Mouse (Mus musculus) kidney, postnatal 4 days (tissue): ENCODE measurements at regions not wholly inside any gene's neighbourhood (a gene's known extent, or its start where the extent isn't known, plus 50 kb on each side); places are given as distances from the start of the nearest gene placed in this dataset.

ENCODE experiments used
- DNase-seq, 2 experiments: peaks; one replicate each; pipeline ENCODE4 v3.0.0; 2021; ENCODE audit warnings: mixed read lengths in 2 of 2

GRCm38 (mm10) chr4:120339371-120339770 lies 52.2 kb upstream of the Foxo6 start:
- peak; percentile 3 to 19 for DNase-seq

- DNase-seq = no peak
Observed at GRCm38 (mm10) chr4:120340686-120341085, 53.5 kb upstream of the Foxo6 start.

- no peak for DNase-seq
Observed at GRCm38 (mm10) chr4:120341933-120342332, 54.8 kb upstream of the Foxo6 start.

GRCm38 (mm10) chr4:120342658-120343057 lies 55.5 kb upstream of the Foxo6 start:
- DNase-seq = no peak

GRCm38 (mm10) chr4:120345676-120346465 lies 58.7 kb upstream of the Foxo6 start:
- no peak for DNase-seq

- no peak for DNase-seq
Observed at GRCm38 (mm10) chr4:120349841-120350240, 55.2 kb upstream of the Scmh1 start.

GRCm38 (mm10) chr4:120353784-120354183 lies 51.3 kb upstream of the Scmh1 start:
- DNase-seq = no peak
